In the genomic region with DNA sequence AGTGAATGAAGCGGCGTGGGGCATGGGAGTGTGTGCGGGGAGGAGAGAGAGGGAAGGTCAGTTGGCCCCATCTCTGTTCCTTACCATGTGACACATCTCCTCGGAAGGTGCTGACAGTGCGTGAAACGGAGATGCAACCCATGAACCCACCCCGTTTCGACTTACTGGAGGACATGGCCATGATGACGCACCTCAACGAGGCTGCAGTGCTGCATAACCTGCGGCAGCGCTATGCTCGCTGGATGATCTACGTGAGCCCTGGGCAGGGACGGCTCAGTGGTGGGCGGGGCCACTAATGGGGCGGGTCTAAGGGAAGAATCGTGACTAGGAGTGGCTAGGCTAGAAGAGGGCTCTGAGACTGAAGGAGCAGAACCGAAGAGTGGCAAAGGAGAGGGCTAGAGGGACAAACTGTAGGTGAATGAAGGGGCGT, we compare ENCODE assay signal across 7 mouse cellular contexts. TPM values are rescaled to one million over a fixed set of nuclear protein-coding genes. Genes with fewer than 3 reads are reported as not detected.
A peak's percentile ranks its signal among the peaks of the same experiment; 100 is the strongest.
DNase-seq lines count a peak whose midpoint lies in the region; ATAC-seq and TF ChIP-seq lines count a peak whose summit lies in the region.

No protein-coding gene starts in this region.

- H3K4me3 ChIP-seq in bone marrow macrophage, adult 2 months (ENCODE audit: insufficient read depth, low read length), result peak overlapping the region; percentile 58
- peak overlapping the region; percentile 37 for H3K4me3 ChIP-seq in embryonic facial prominence, embryonic 15.5 days (replicated peaks)
- peak overlapping the region; percentile 49 for H3K4me3 ChIP-seq in hindbrain, embryonic 10.5 days
- peak overlapping the region; percentile 37 for H3K4me3 ChIP-seq in limb, embryonic 13.5 days
- H3K4me3 ChIP-seq in midbrain, embryonic 12.5 days, result peak overlapping the region; percentile 17
- peak overlapping the region; percentile 21 for H3K4me3 ChIP-seq in stomach, embryonic 16.5 days (replicated peaks; ENCODE audit: low read length)

- H3K9me3 ChIP-seq in embryonic facial prominence, embryonic 15.5 days (replicated peaks), result no peaks in the 10 kb centered on the region
- H3K9me3 ChIP-seq in hindbrain, embryonic 10.5 days, result no peaks in the 10 kb centered on the region
- no peaks in the 10 kb centered on the region for H3K9me3 ChIP-seq in limb, embryonic 13.5 days
- H3K9me3 ChIP-seq in midbrain, embryonic 12.5 days, result no peaks in the 10 kb centered on the region
- H3K9me3 ChIP-seq in stomach, embryonic 16.5 days (replicated peaks; ENCODE audit: control insufficient read depth, low read length), result no peaks in the 10 kb centered on the region

- H3K27me3 ChIP-seq in embryonic facial prominence, embryonic 15.5 days, result peaks cover 8% of the 10 kb centered on the region; the same call in 1 of the 2 replicates
- peaks cover 24% of the 10 kb centered on the region for H3K27me3 ChIP-seq in hindbrain, embryonic 10.5 days (ENCODE audit: insufficient read depth, poor library complexity, severe bottlenecking)
- peaks cover 18% of the 10 kb centered on the region for H3K27me3 ChIP-seq in limb, embryonic 13.5 days
- H3K27me3 ChIP-seq in midbrain, embryonic 12.5 days, result 0 out of 2 replicates have a peak, but pooled peaks cover 3% of the 10 kb centered on the region
- H3K27me3 ChIP-seq in stomach, embryonic 16.5 days (ENCODE audit: control insufficient read depth, insufficient read depth, low read length), result no peaks in the 10 kb centered on the region; the same call in 1 of the 2 replicates

- ATAC-seq in embryonic facial prominence, embryonic 15.5 days (ENCODE audit: insufficient number of reproducible peaks, low FRiP score, low TSS enrichment, low read depth), result peak; percentile 85
- ATAC-seq in limb, embryonic 13.5 days (ENCODE audit: low FRiP score, low read depth), result peak; percentile 88
- ATAC-seq in midbrain, embryonic 12.5 days (ENCODE audit: low FRiP score, low read depth), result 0 out of 2 replicates have a peak, but pooled peaks have one; percentile 44
- ATAC-seq in stomach, embryonic 16.5 days (ENCODE audit: insufficient read depth, low FRiP score), result peak; percentile 94

- H3K4me1 ChIP-seq in bone marrow macrophage, adult 2 months (ENCODE audit: control insufficient read depth, insufficient read depth, low read length), result peaks cover 4% of the 10 kb centered on the region
- peaks cover 12% of the 10 kb centered on the region for H3K4me1 ChIP-seq in embryonic facial prominence, embryonic 15.5 days
- H3K4me1 ChIP-seq in hindbrain, embryonic 10.5 days (replicated peaks), result peaks cover 16% of the 10 kb centered on the region
- peaks cover 9% of the 10 kb centered on the region for H3K4me1 ChIP-seq in limb, embryonic 13.5 days
- H3K4me1 ChIP-seq in midbrain, embryonic 12.5 days, result peaks cover 8% of the 10 kb centered on the region; the same call in 1 of the 2 replicates
- H3K4me1 ChIP-seq in stomach, embryonic 16.5 days (ENCODE audit: control insufficient read depth, insufficient read depth, low read length), result peaks cover 5% of the 10 kb centered on the region; the same call in 1 of the 2 replicates

- peak; percentile 79 for DNase-seq in MEL-GATA-1-ER (ENCODE audit: extremely low read depth, low read depth)
- peak; percentile 59 for DNase-seq in hindbrain, embryonic 10.5 days (ENCODE audit: low spot score)

- H3K27ac ChIP-seq in bone marrow macrophage, adult 2 months (ENCODE audit: insufficient read depth, low read depth, low read length), result no peak overlapping the region
- H3K27ac ChIP-seq in embryonic facial prominence, embryonic 15.5 days (replicated peaks), result no peak overlapping the region
- H3K27ac ChIP-seq in hindbrain, embryonic 10.5 days, result peak overlapping the region; percentile 56
- H3K27ac ChIP-seq in limb, embryonic 13.5 days, result no peak overlapping the region
- no peak overlapping the region for H3K27ac ChIP-seq in midbrain, embryonic 12.5 days (replicated peaks)
- H3K27ac ChIP-seq in stomach, embryonic 16.5 days (ENCODE audit: low read length), result no peak overlapping the region

- no peak overlapping the region for H3K9ac ChIP-seq in embryonic facial prominence, embryonic 15.5 days
- H3K9ac ChIP-seq in limb, embryonic 13.5 days, result peak overlapping the region; percentile 46; the same call in 1 of the 2 replicates
- H3K9ac ChIP-seq in midbrain, embryonic 12.5 days (replicated peaks), result no peak overlapping the region
- H3K9ac ChIP-seq in stomach, embryonic 16.5 days (ENCODE audit: low read length), result peak overlapping the region; percentile 15; the same call in 1 of the 2 replicates

- H3K4me2 ChIP-seq in embryonic facial prominence, embryonic 15.5 days (replicated peaks), result peak overlapping the region; percentile 56
- peak overlapping the region; percentile 63 for H3K4me2 ChIP-seq in limb, embryonic 13.5 days (replicated peaks)
- H3K4me2 ChIP-seq in midbrain, embryonic 12.5 days (replicated peaks), result peak overlapping the region; percentile 48
- peak overlapping the region; percentile 45 for H3K4me2 ChIP-seq in stomach, embryonic 16.5 days (ENCODE audit: low read depth, low read length)

- TF ChIP-seq POLR2A in bone marrow macrophage, adult 2 months (IDR thresholded peaks at IDR 0.05; ENCODE audit: borderline replicate concordance, low read depth, low read length), result no peak

- H3K36me3 ChIP-seq in embryonic facial prominence, embryonic 15.5 days, result no peaks in the 10 kb centered on the region
- H3K36me3 ChIP-seq in hindbrain, embryonic 10.5 days, result no peaks in the 10 kb centered on the region
- H3K36me3 ChIP-seq in limb, embryonic 13.5 days, result no peaks in the 10 kb centered on the region
- no peaks in the 10 kb centered on the region for H3K36me3 ChIP-seq in midbrain, embryonic 12.5 days
- H3K36me3 ChIP-seq in stomach, embryonic 16.5 days (ENCODE audit: control insufficient read depth, insufficient read depth, low read length), result no peaks in the 10 kb centered on the region

- no peak for TF ChIP-seq CTCF in bone marrow macrophage, adult 2 months (IDR thresholded peaks at IDR 0.05; ENCODE audit: low read depth, low read length)

- WGBS in embryonic facial prominence, embryonic 15.5 days, result 3% methylated on average over 20 of the region's 20 CpGs
- WGBS in hindbrain, embryonic 10.5 days, result 7% methylated on average over 20 of the region's 20 CpGs
- 3% methylated on average over 20 of the region's 20 CpGs for WGBS in limb, embryonic 13.5 days
- WGBS in midbrain, embryonic 12.5 days, result 3% methylated on average over 20 of the region's 20 CpGs
- WGBS in stomach, embryonic 16.5 days, result 3% methylated on average over 20 of the region's 20 CpGs

RNA-seq across cellular contexts. Expression of gene Myh7b, which starts 2.3 kb away (rescaled TPM):
- not detected in 2 replicates for polyA plus RNA-seq in bone marrow macrophage, adult 2 months (2012; ENCODE audit: insufficient read depth, insufficient read length, missing spikeins)
- polyA plus RNA-seq in embryonic facial prominence, embryonic 15.5 days (2015; fragmentation: Nextera tagmentation; extraction: Ambion mirVana), result 1.7 and 2.2 TPM in 2 replicates
- 0.49 and 0.69 TPM in 2 replicates for polyA plus RNA-seq in hindbrain, embryonic 10.5 days (2016; fragmentation: Nextera tagmentation; extraction: Ambion mirVana)
- polyA plus RNA-seq in limb, embryonic 13.5 days (2015; fragmentation: Nextera tagmentation; extraction: Ambion mirVana), result 2.7 and 3.7 TPM in 2 replicates
- 0.45 and 1.1 TPM in 2 replicates for polyA plus RNA-seq in midbrain, embryonic 12.5 days (2016; fragmentation: Nextera tagmentation; extraction: Ambion mirVana)
- 0.21 and 0.58 TPM in 2 replicates for polyA plus RNA-seq in stomach, embryonic 16.5 days (2015; fragmentation: Nextera tagmentation; extraction: Ambion mirVana)

RNA-seq across cellular contexts. Expression of gene Gss, which starts 20.7 kb away (rescaled TPM):
- polyA plus RNA-seq in bone marrow macrophage, adult 2 months (2012; ENCODE audit: insufficient read depth, insufficient read length, missing spikeins), result 10.5 and 12.9 TPM in 2 replicates
- polyA plus RNA-seq in embryonic facial prominence, embryonic 15.5 days (2015; fragmentation: Nextera tagmentation; extraction: Ambion mirVana), result 31.0 and 33.0 TPM in 2 replicates
- 19.9 and 20.6 TPM in 2 replicates for polyA plus RNA-seq in hindbrain, embryonic 10.5 days (2016; fragmentation: Nextera tagmentation; extraction: Ambion mirVana)
- 27.5 and 27.9 TPM in 2 replicates for polyA plus RNA-seq in limb, embryonic 13.5 days (2015; fragmentation: Nextera tagmentation; extraction: Ambion mirVana)
- polyA plus RNA-seq in midbrain, embryonic 12.5 days (2016; fragmentation: Nextera tagmentation; extraction: Ambion mirVana), result 14.3 and 15.9 TPM in 2 replicates
- 41.8 and 42.5 TPM in 2 replicates for polyA plus RNA-seq in stomach, embryonic 16.5 days (2015; fragmentation: Nextera tagmentation; extraction: Ambion mirVana)

Comparison
In these comparisons a context has a peak if more than half of its experiments do, and no peak if none do; other contexts are left out.
1. ATAC-seq: peak in every context shown above with its lines; median percentile 94 in stomach, embryonic 16.5 days; 88 in limb, embryonic 13.5 days; 85 in embryonic facial prominence, embryonic 15.5 days; 44 in midbrain, embryonic 12.5 days.
2. H3K9ac ChIP-seq: peak in limb, embryonic 13.5 days (single experiment) and stomach, embryonic 16.5 days (single experiment); none in embryonic facial prominence, embryonic 15.5 days (single experiment) and midbrain, embryonic 12.5 days (single experiment).
3. Peak in every context shown above with its lines, with median percentiles within 50 percentile points of each other: H3K4me3 ChIP-seq and H3K4me2 ChIP-seq.